Comparison of ENCODE assay signal across 11 mouse cellular contexts in genomic region chr5:35647562-35647961, GRCm38 (mm10). TPM values are rescaled to one million over a fixed set of nuclear protein-coding genes. Genes with fewer than 3 reads are reported as not detected.
A peak's percentile ranks its signal among the peaks of the same experiment; 100 is the strongest.
DNase-seq lines count a peak whose midpoint lies in the region; ATAC-seq and TF ChIP-seq lines count a peak whose summit lies in the region.
"Had no signal": no experiment of that assay in that cellular context is flagged by ENCODE, and none has a peak within 500 bp of the region (broad histone marks: within the 10 kb centered on the region; RNA-seq: fewer than 3 reads in every experiment).

No protein-coding gene starts in this region.

- H3K4me1 ChIP-seq in limb, embryonic 12.5 days (replicated peaks), result 0 out of 2 replicates have a peak, but pooled peaks cover 2% of the 10 kb centered on the region
- H3K4me1 ChIP-seq in limb, embryonic 10.5 days, result 0 out of 2 replicates have a peak, but pooled peaks cover 3% of the 10 kb centered on the region
- H3K4me1 ChIP-seq in intestine, embryonic 15.5 days (replicated peaks), result peaks cover 16% of the 10 kb centered on the region
- H3K4me1 ChIP-seq in small intestine, adult 2 months (ENCODE audit: control insufficient read depth, insufficient read depth, insufficient read length, low read length), result no peaks in the 10 kb centered on the region; the same call in 1 of the 2 replicates
- H3K4me1 ChIP-seq: hindbrain, embryonic 15.5 days had no signal

- H3K27me3 ChIP-seq in limb, embryonic 12.5 days, result no peaks in the 10 kb centered on the region
- H3K27me3 ChIP-seq in limb, embryonic 10.5 days (ENCODE audit: low read depth, poor library complexity, severe bottlenecking), result no peaks in the 10 kb centered on the region
- no peaks in the 10 kb centered on the region for H3K27me3 ChIP-seq in intestine, embryonic 15.5 days (replicated peaks)
- no peaks in the 10 kb centered on the region for H3K27me3 ChIP-seq in small intestine, adult 2 months (ENCODE audit: control insufficient read depth, insufficient read depth, low read length)
- H3K27me3 ChIP-seq: hindbrain, embryonic 15.5 days had no signal

- no peak overlapping the region for H3K4me3 ChIP-seq in limb, embryonic 12.5 days (replicated peaks)
- no peak overlapping the region for H3K4me3 ChIP-seq in limb, embryonic 10.5 days
- H3K4me3 ChIP-seq in intestine, embryonic 15.5 days (replicated peaks), result no peak overlapping the region
- H3K4me3 ChIP-seq in small intestine, adult 2 months (ENCODE audit: low read depth, low read length), result no peak overlapping the region
- H3K4me3 ChIP-seq: hindbrain, embryonic 15.5 days; megakaryocyte, embryonic 14.5 days had no signal

- TF ChIP-seq POLR2A in small intestine, adult 2 months (IDR thresholded peaks at IDR 0.05; ENCODE audit: low read depth, low read length), result no peak

- no peaks in the 10 kb centered on the region for H3K9me3 ChIP-seq in limb, embryonic 12.5 days
- H3K9me3 ChIP-seq in limb, embryonic 10.5 days (replicated peaks), result no peaks in the 10 kb centered on the region
- H3K9me3 ChIP-seq in intestine, embryonic 15.5 days, result no peaks in the 10 kb centered on the region
- H3K9me3 ChIP-seq: hindbrain, embryonic 15.5 days; megakaryocyte, embryonic 14.5 days had no signal

- H3K27ac ChIP-seq in limb, embryonic 12.5 days, result no peak overlapping the region
- H3K27ac ChIP-seq in limb, embryonic 10.5 days, result no peak overlapping the region
- peak overlapping the region; percentile 64 for H3K27ac ChIP-seq in intestine, embryonic 15.5 days
- H3K27ac ChIP-seq in small intestine, adult 2 months (ENCODE audit: insufficient read depth, low read depth, low read length), result peak overlapping the region; percentile 59
- H3K27ac ChIP-seq: hindbrain, embryonic 15.5 days had no signal

- H3K4me2 ChIP-seq in limb, embryonic 12.5 days, result no peak overlapping the region
- no peak overlapping the region for H3K4me2 ChIP-seq in intestine, embryonic 15.5 days (replicated peaks)
- H3K4me2 ChIP-seq: hindbrain, embryonic 15.5 days had no signal

- DNase-seq in adrenal gland, adult 2 months, result peak; percentile 64
- no peak for DNase-seq in adrenal gland, adult 18-20 months (ENCODE audit: low spot score in 2 of 2)
- DNase-seq in limb, embryonic 10.5 days (ENCODE audit: low spot score), result no peak
- DNase-seq in neural tube, embryonic 10.5 days (ENCODE audit: extremely low spot score, low spot score), result no peak
- DNase-seq: forebrain, postnatal 0 days had no signal

- ATAC-seq in limb, embryonic 12.5 days (ENCODE audit: insufficient number of reproducible peaks, insufficient read depth, low FRiP score, low TSS enrichment, low read depth), result peak; percentile 73; the same call in 1 of the 2 replicates
- ATAC-seq in intestine, embryonic 15.5 days, result peak; percentile 56
- no peak for ATAC-seq in megakaryocyte, adult 5-6 weeks (ENCODE audit: poor library complexity, severe bottlenecking)
- ATAC-seq: forebrain, postnatal 0 days had no signal

- H3K9ac ChIP-seq in limb, embryonic 12.5 days (replicated peaks), result no peak overlapping the region
- no peak overlapping the region for H3K9ac ChIP-seq in intestine, embryonic 15.5 days
- H3K9ac ChIP-seq: forebrain, postnatal 0 days; hindbrain, embryonic 15.5 days had no signal

- WGBS in limb, embryonic 12.5 days, result 81% methylated on average over 4 of the region's 4 CpGs
- 83% methylated on average over 4 of the region's 4 CpGs for WGBS in limb, embryonic 10.5 days
- WGBS in intestine, embryonic 15.5 days, result 45% methylated on average over 4 of the region's 4 CpGs
- 38% methylated on average over 4 of the region's 4 CpGs for WGBS in small intestine, adult 2 months

- TF ChIP-seq CTCF in small intestine, adult 2 months (IDR thresholded peaks at IDR 0.05; ENCODE audit: extremely low read depth, insufficient read length, insufficient replicate concordance, low read depth, low read length), result no peak

- H3K36me3 ChIP-seq in limb, embryonic 12.5 days, result no peaks in the 10 kb centered on the region
- no peaks in the 10 kb centered on the region for H3K36me3 ChIP-seq in limb, embryonic 10.5 days
- H3K36me3 ChIP-seq in intestine, embryonic 15.5 days, result no peaks in the 10 kb centered on the region
- no peaks in the 10 kb centered on the region for H3K36me3 ChIP-seq in small intestine, adult 2 months (ENCODE audit: control insufficient read depth, insufficient read depth, low read length)
- H3K36me3 ChIP-seq: hindbrain, embryonic 15.5 days had no signal

RNA-seq across cellular contexts. Expression of gene Htra3, which starts 32.0 kb away (rescaled TPM):
- 10 to 100 TPM; 23.8 to 58.0 TPM for total RNA-seq in adrenal gland, adult 2 months (2021)
- polyA plus RNA-seq in adrenal gland, adult 2 months (2012; rRNA removed), result 162 and 311 TPM in 2 replicates
- total RNA-seq in adrenal gland, adult 18-20 months (2021), result 10 to 100 TPM; 26.0 to 78.7 TPM
- 3.4 and 4.5 TPM in 2 replicates for polyA plus RNA-seq in limb, embryonic 12.5 days (2016; fragmentation: Nextera tagmentation; extraction: Ambion mirVana)
- polyA plus RNA-seq in limb, embryonic 10.5 days (2016; fragmentation: Nextera tagmentation; extraction: Ambion mirVana), result 0.51 and 0.62 TPM in 2 replicates
- 47.2 and 48.2 TPM in 2 replicates for polyA plus RNA-seq in intestine, embryonic 15.5 days (2015; fragmentation: Nextera tagmentation; extraction: Ambion mirVana)
- 63.6 and 72.1 TPM in 2 replicates for polyA plus RNA-seq in small intestine, adult 2 months (2012; rRNA removed)
- 0.04 TPM in 1 of 2 replicates, not detected in the other for total RNA-seq in megakaryocyte, adult 5-6 weeks (2015)
- not detected in 2 replicates for total RNA-seq in megakaryocyte, adult 5-6 weeks (2017)

Comparison
In these comparisons a context has a peak if more than half of its experiments do, and no peak if none do; other contexts are left out.
1. H3K27ac ChIP-seq: peak in intestine, embryonic 15.5 days (single experiment) and small intestine, adult 2 months (single experiment); none in limb, embryonic 12.5 days (single experiment) and limb, embryonic 10.5 days (single experiment).